Comparison of ENCODE assay signal across 12 mouse cellular contexts in the genomic region with DNA sequence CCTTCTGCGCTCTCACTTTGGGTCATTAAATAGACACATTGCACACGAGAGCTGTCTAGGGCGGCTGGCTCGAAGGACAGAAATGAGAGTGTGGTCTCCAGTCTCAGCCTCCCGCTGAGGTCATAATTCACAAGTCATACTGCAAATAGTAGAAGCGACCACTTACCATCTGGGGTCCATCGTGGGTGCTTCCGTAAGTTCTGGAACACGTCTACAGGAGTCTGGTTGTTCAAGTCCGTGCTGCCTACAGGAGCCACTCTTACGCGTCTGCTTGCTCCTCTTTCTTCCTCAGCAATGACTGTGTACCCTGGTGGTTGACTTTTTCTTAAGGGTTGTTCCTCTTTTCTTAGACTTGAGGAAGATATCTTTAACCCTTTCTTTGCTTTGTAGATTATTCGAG. TPM values are rescaled to one million over a fixed set of nuclear protein-coding genes. Genes with fewer than 3 reads are reported as not detected.
DNase-seq lines count a peak whose midpoint lies in the region; ATAC-seq and TF ChIP-seq lines count a peak whose summit lies in the region.
"Had no signal": no experiment of that assay in that cellular context is flagged by ENCODE, and none has a peak within 500 bp of the region (broad histone marks: within the 10 kb centered on the region; RNA-seq: fewer than 3 reads in every experiment).

A gene (minus strand): TSS at position 300 of the 400 bp plus-strand sequence.

- no peak for TF ChIP-seq CTCF in lung, adult 2 months (IDR thresholded peaks at IDR 0.05; ENCODE audit: insufficient read depth, low read length)
- TF ChIP-seq CTCF in bone marrow, adult 2 months (IDR thresholded peaks at IDR 0.05; ENCODE audit: control insufficient read depth, insufficient read depth, low read length), result no peak
- no peak for TF ChIP-seq CTCF in spleen, adult 2 months (IDR thresholded peaks at IDR 0.05; ENCODE audit: extremely low read depth, insufficient read depth, insufficient read length, insufficient replicate concordance)

- peak within 1 kb of the TSS; percentile 14 for H3K4me3 ChIP-seq in lung, adult 2 months (replicated peaks; ENCODE audit: extremely low read depth, low read depth, low read length)
- H3K4me3 ChIP-seq in bone marrow, adult 2 months (replicated peaks; ENCODE audit: control insufficient read depth, low read depth, low read length), result peak within 1 kb of the TSS; percentile 63
- peak within 1 kb of the TSS; percentile 73 for H3K4me3 ChIP-seq in spleen, adult 2 months (ENCODE audit: extremely low read depth, insufficient read depth, insufficient read length)
- no peak within 1 kb of the TSS for H3K4me3 ChIP-seq in forebrain, embryonic 14.5 days (ENCODE audit: low read depth, low read length)
- H3K4me3 ChIP-seq: kidney, embryonic 15.5 days; limb, embryonic 12.5 days had no signal

- DNase-seq in lung, adult 2 months, result no peak
- DNase-seq in lung, postnatal 10 days, result no peak
- DNase-seq in lung, postnatal 25 days (ENCODE audit: low spot score), result peak; percentile 13
- DNase-seq in spleen, adult 2 months (ENCODE audit: low read depth in 1 of 2, low spot score in 2 of 2), result peak; percentile 57 to 69
- DNase-seq in cerebellum, postnatal 4 days (ENCODE audit: low spot score in 2 of 2), result no peak
- no peak for DNase-seq in urinary bladder, postnatal 36 days (ENCODE audit: low spot score in 2 of 2)
- no peak for DNase-seq in forebrain, embryonic 14.5 days (ENCODE audit: low spot score)
- DNase-seq: gastrocnemius, postnatal 25 days; retina, postnatal 1 day had no signal

- H3K4me2 ChIP-seq in forebrain, embryonic 14.5 days (ENCODE audit: low read length), result no peak within 1 kb of the TSS
- H3K4me2 ChIP-seq: kidney, embryonic 15.5 days; limb, embryonic 12.5 days had no signal

- no peaks in the 10 kb centered on the region for H3K4me1 ChIP-seq in lung, adult 2 months (ENCODE audit: control insufficient read depth, insufficient read depth, low read length)
- H3K4me1 ChIP-seq in bone marrow, adult 2 months (ENCODE audit: control insufficient read depth, insufficient read depth, low read length), result peaks cover 1% of the 10 kb centered on the region; the same call in 1 of the 2 replicates
- H3K4me1 ChIP-seq in spleen, adult 2 months (ENCODE audit: control insufficient read depth, insufficient read depth, insufficient read length), result peaks cover 10% of the 10 kb centered on the region; the same call in 1 of the 2 replicates
- H3K4me1 ChIP-seq in forebrain, embryonic 14.5 days (ENCODE audit: control insufficient read depth, insufficient read depth, low read length), result no peaks in the 10 kb centered on the region
- H3K4me1 ChIP-seq: kidney, embryonic 15.5 days; limb, embryonic 12.5 days had no signal

- ATAC-seq in forebrain, embryonic 14.5 days, result no peak

- 0 out of 2 replicates have a peak, but pooled peaks cover 2% of the 10 kb centered on the region for H3K36me3 ChIP-seq in spleen, adult 2 months (ENCODE audit: control insufficient read depth, insufficient read depth, low read length)
- no peaks in the 10 kb centered on the region for H3K36me3 ChIP-seq in forebrain, embryonic 14.5 days (ENCODE audit: control insufficient read depth, insufficient read depth, low read length)
- H3K36me3 ChIP-seq: kidney, embryonic 15.5 days; limb, embryonic 12.5 days had no signal

- no peak within 1 kb of the TSS for H3K9ac ChIP-seq in forebrain, embryonic 14.5 days (ENCODE audit: low read length)
- H3K9ac ChIP-seq: kidney, embryonic 15.5 days; limb, embryonic 12.5 days had no signal

- peak within 1 kb of the TSS; percentile 46 for H3K27ac ChIP-seq in bone marrow, adult 2 months (ENCODE audit: control insufficient read depth, insufficient read depth, low read depth, low read length, poor library complexity)
- peak within 1 kb of the TSS; percentile 90 for H3K27ac ChIP-seq in spleen, adult 2 months (ENCODE audit: insufficient read depth, low read length)
- H3K27ac ChIP-seq in forebrain, embryonic 14.5 days (ENCODE audit: low read depth, low read length), result no peak within 1 kb of the TSS
- H3K27ac ChIP-seq: kidney, embryonic 15.5 days; limb, embryonic 12.5 days had no signal

- no peaks in the 10 kb centered on the region for H3K9me3 ChIP-seq in forebrain, embryonic 14.5 days (replicated peaks; ENCODE audit: control insufficient read depth, low read length)
- H3K9me3 ChIP-seq: kidney, embryonic 15.5 days; limb, embryonic 12.5 days had no signal

- WGBS in lung, adult 2 months, result 66% methylated on average over 13 of the region's 13 CpGs
- under 1% methylated on average over 13 of the region's 13 CpGs for WGBS in bone marrow, adult 2 months
- WGBS in spleen, adult 2 months, result 4% methylated on average over 13 of the region's 13 CpGs
- 85% methylated on average over 13 of the region's 13 CpGs for WGBS in forebrain, embryonic 14.5 days

- TF ChIP-seq POLR2A in lung, adult 2 months (IDR thresholded peaks at IDR 0.05; ENCODE audit: borderline replicate concordance, extremely low read depth, low read depth, low read length), result peak; percentile 48; the same call in 1 of the 2 replicates
- no peak for TF ChIP-seq POLR2A in bone marrow, adult 2 months (IDR thresholded peaks at IDR 0.05; ENCODE audit: borderline replicate concordance, control insufficient read depth, low read depth, low read length)
- TF ChIP-seq POLR2A in spleen, adult 2 months (IDR thresholded peaks at IDR 0.05; ENCODE audit: low read depth, low read length), result peak; percentile 76

- H3K27me3 ChIP-seq in spleen, adult 2 months (ENCODE audit: control insufficient read depth, insufficient read depth, low read length), result no peaks in the 10 kb centered on the region
- no peaks in the 10 kb centered on the region for H3K27me3 ChIP-seq in forebrain, embryonic 14.5 days (replicated peaks; ENCODE audit: control insufficient read depth, insufficient read depth, low read length)
- H3K27me3 ChIP-seq: kidney, embryonic 15.5 days; limb, embryonic 12.5 days had no signal

RNA-seq across cellular contexts. Expression of the gene that starts here (rescaled TPM):
- polyA plus RNA-seq in lung, adult 2 months (2012; rRNA removed), result 1.8 and 2.8 TPM in 2 replicates
- 5.9 and 14.5 TPM in 2 replicates for polyA plus RNA-seq in bone marrow, adult 2 months (2011; ENCODE audit: insufficient read depth, insufficient read length, low replicate concordance, missing spikeins)
- polyA plus RNA-seq in spleen, adult 2 months (2012; rRNA removed), result 10.9 and 15.3 TPM in 2 replicates
- polyA plus RNA-seq in forebrain, embryonic 14.5 days (2014; fragmentation: Nextera tagmentation; extraction: Ambion mirVana), result 1.7 and 2.0 TPM in 2 replicates

Comparison
In these comparisons a context has a peak if more than half of its experiments do, and no peak if none do; other contexts are left out.
1. DNase-seq: peak in lung, postnatal 25 days (single experiment) and spleen, adult 2 months (2 of 2); none in lung, adult 2 months (single experiment), lung, postnatal 10 days (single experiment), cerebellum, postnatal 4 days (0 of 2), urinary bladder, postnatal 36 days (0 of 2) and forebrain, embryonic 14.5 days (single experiment).